Mouse (Mus musculus) forebrain, embryonic 10.5 days (tissue): ENCODE results near the gene Mpl. TPM values are rescaled to one million over a fixed set of nuclear protein-coding genes. Genes with fewer than 3 reads are reported as not detected.

ENCODE experiments used
- DNase-seq: peaks from one replicate; pipeline ENCODE4 v3.0.0-alpha.2; 2017; ENCODE audit warnings: low spot score; ENCODE audit errors: extremely low spot score
- H3K27ac ChIP-seq: fragments of 300-500 bp; sonication (generic); 2 replicates; pipeline ENCODE4 v1.5.1; 2016; ENCODE audit warnings: mild to moderate bottlenecking
- H3K27me3 ChIP-seq: fragments of 300-500 bp; sonication (generic); 2 replicates; pipeline ENCODE4 v1.6.1; 2016; ENCODE audit warnings: mild to moderate bottlenecking; ENCODE audit not compliant: poor library complexity, severe bottlenecking
- H3K36me3 ChIP-seq: fragments of 300-500 bp; sonication (generic); replicated peaks from 2 replicates; pipeline ENCODE4 v1.6.1; 2016; ENCODE audit warnings: mild to moderate bottlenecking, moderate library complexity
- H3K4me1 ChIP-seq: fragments of 300-500 bp; sonication (generic); 2 replicates; pipeline ENCODE4 v1.6.1; 2016
- H3K4me3 ChIP-seq: fragments of 300-500 bp; sonication (generic); 2 replicates; pipeline ENCODE4 v1.5.1; 2016; ENCODE audit warnings: mild to moderate bottlenecking, moderate library complexity
- H3K9me3 ChIP-seq: fragments of 300-500 bp; sonication (generic); 2 replicates; pipeline ENCODE4 v1.6.1; 2016; ENCODE audit warnings: mild to moderate bottlenecking, moderate library complexity
- WGBS: fragments of 180-500 bp; shearing (Covaris S2); methylation state at CpG from one replicate; pipeline ENCODE4 v1.1.7; 2016; 5-methylcytosine and 5-hydroxymethylcytosine counted together
- polyA plus RNA-seq: library from polyadenylated mRNA; unstranded; fragments of >200 nt; fragmentation: Nextera tagmentation; extraction: Ambion mirVana; gene quantifications from 2 replicates; pipeline ENCODE4 v1.2.1, GENCODE M21; 2016

The Mpl gene
- polyA plus RNA-seq, 1 experiment from 2014 or later, result 2.0 TPM

- no peaks in the 10 kb centered on the region for H3K36me3 ChIP-seq
- peak; percentile 53 for DNase-seq
- WGBS, result 12% methylated on average over 18 of the region's 18 CpGs
- peaks cover 4% of the 10 kb centered on the region; the same call in 1 of the 2 replicates for H3K27me3 ChIP-seq
- peak overlapping the region; percentile 80 for H3K27ac ChIP-seq
- H3K4me1 ChIP-seq, result peaks cover 21% of the 10 kb centered on the region
- no peaks in the 10 kb centered on the region for H3K9me3 ChIP-seq
- H3K4me3 ChIP-seq, result peak overlapping the region; percentile 50
Observed at GRCm38 (mm10) chr4:118445781-118446414, 11.4 kb downstream of the Mpl start.

- no peaks in the 10 kb centered on the region for H3K36me3 ChIP-seq
- H3K27me3 ChIP-seq, result peaks cover 4% of the 10 kb centered on the region; the same call in 1 of the 2 replicates
- peaks cover 21% of the 10 kb centered on the region for H3K4me1 ChIP-seq
- no peak overlapping the region for H3K27ac ChIP-seq
- 88% methylated on average over 10 of the region's 10 CpGs for WGBS
- no peaks in the 10 kb centered on the region for H3K9me3 ChIP-seq
- H3K4me3 ChIP-seq, result no peak overlapping the region
- no peak for DNase-seq
Observed at GRCm38 (mm10) chr4:118445088-118445487, 12.2 kb downstream of the Mpl start.

- WGBS, result 9% methylated on average over 12 of the region's 12 CpGs
- no peak for DNase-seq
- H3K4me1 ChIP-seq, result peaks cover 47% of the 10 kb centered on the region
- H3K4me3 ChIP-seq, result peak overlapping the region; percentile 99
- H3K36me3 ChIP-seq, result peaks cover 33% of the 10 kb centered on the region
- peak overlapping the region; percentile 96 for H3K27ac ChIP-seq
- H3K27me3 ChIP-seq, result no peaks in the 10 kb centered on the region
- H3K9me3 ChIP-seq, result no peaks in the 10 kb centered on the region
Observed at GRCm38 (mm10) chr4:118437829-118438253, 19.5 kb downstream of the Mpl start.

- Histone ChIP-seq H3K4me3 (peak within 1 kb of the TSS; percentile 99), H3K4me1 (peaks cover 50% of the 10 kb centered on the region), H3K27me3 (no peaks in the 10 kb centered on the region), H3K9me3 (no peaks in the 10 kb centered on the region), H3K36me3 (peaks cover 42% of the 10 kb centered on the region), H3K27ac (peak within 1 kb of the TSS; percentile 96)
- WGBS, result under 1% methylated on average over 67 of the region's 67 CpGs
- DNase-seq, result peak; percentile 95
Observed at GRCm38 (mm10) chr4:118436820-118437603, 20.3 kb downstream of the Mpl start, which contains the start of gene Cdc20. Cdc20 (minus strand) TSS chr4:118437352.

GRCm38 (mm10) chr4:118432332-118432731, 25.0 kb downstream of the Mpl start:
- Histone ChIP-seq H3K4me3 (no peak overlapping the region), H3K27me3 (no peaks in the 10 kb centered on the region), H3K4me1 (peaks cover 69% of the 10 kb centered on the region), H3K27ac (no peak overlapping the region), H3K9me3 (no peaks in the 10 kb centered on the region), H3K36me3 (peaks cover 68% of the 10 kb centered on the region)
- 85% methylated on average over 8 of the region's 8 CpGs for WGBS
- DNase-seq, result no peak

- Histone ChIP-seq H3K36me3 (peaks cover 50% of the 10 kb centered on the region), H3K27ac (peak overlapping the region; percentile 92; the same call in 1 of the 2 replicates), H3K9me3 (no peaks in the 10 kb centered on the region), H3K27me3 (no peaks in the 10 kb centered on the region), H3K4me1 (peaks cover 47% of the 10 kb centered on the region), H3K4me3 (peak overlapping the region; percentile 79)
- WGBS, result 59% methylated on average over 7 of the region's 7 CpGs
- no peak for DNase-seq
Observed at GRCm38 (mm10) chr4:118429215-118429895, 28.0 kb downstream of the Mpl start.

- Histone ChIP-seq H3K4me1 (peaks cover 40% of the 10 kb centered on the region), H3K36me3 (peaks cover 48% of the 10 kb centered on the region), H3K4me3 (peak overlapping the region; percentile 79), H3K9me3 (no peaks in the 10 kb centered on the region), H3K27ac (peak overlapping the region; percentile 92), H3K27me3 (no peaks in the 10 kb centered on the region)
- 58% methylated on average over 15 of the region's 15 CpGs for WGBS
- DNase-seq, result no peak
Observed at GRCm38 (mm10) chr4:118428531-118429214, 28.6 kb downstream of the Mpl start.

GRCm38 (mm10) chr4:118427768-118428451, 29.4 kb downstream of the Mpl start, which contains the start of gene Elovl1:
Elovl1 (plus strand) TSS chr4:118428093.
- DNase-seq, result peak; percentile 89
- no peaks in the 10 kb centered on the region for H3K9me3 ChIP-seq
- H3K4me1 ChIP-seq, result peaks cover 35% of the 10 kb centered on the region
- peaks cover 46% of the 10 kb centered on the region for H3K36me3 ChIP-seq
- H3K27me3 ChIP-seq, result no peaks in the 10 kb centered on the region
- peak within 1 kb of the TSS; percentile 79 for H3K4me3 ChIP-seq
- under 1% methylated on average over 31 of the region's 31 CpGs for WGBS
- H3K27ac ChIP-seq, result peak within 1 kb of the TSS; percentile 92

GRCm38 (mm10) chr4:118427415-118427767, 29.9 kb downstream of the Mpl start:
- 4% methylated on average over 5 of the region's 5 CpGs for WGBS
- H3K4me1 ChIP-seq, result peaks cover 33% of the 10 kb centered on the region
- no peaks in the 10 kb centered on the region for H3K27me3 ChIP-seq
- H3K27ac ChIP-seq, result peak overlapping the region; percentile 92
- peak overlapping the region; percentile 79 for H3K4me3 ChIP-seq
- H3K36me3 ChIP-seq, result peaks cover 41% of the 10 kb centered on the region
- no peak for DNase-seq
- H3K9me3 ChIP-seq, result no peaks in the 10 kb centered on the region

GRCm38 (mm10) chr4:118425374-118425773, 31.9 kb downstream of the Mpl start:
- WGBS, result 89% methylated on average over 1 of the region's 1 CpGs
- H3K27me3 ChIP-seq, result no peaks in the 10 kb centered on the region
- H3K4me1 ChIP-seq, result peaks cover 31% of the 10 kb centered on the region
- peaks cover 38% of the 10 kb centered on the region for H3K36me3 ChIP-seq
- no peaks in the 10 kb centered on the region for H3K9me3 ChIP-seq
- H3K27ac ChIP-seq, result no peak overlapping the region
- H3K4me3 ChIP-seq, result no peak overlapping the region
- DNase-seq, result no peak

GRCm38 (mm10) chr4:118424541-118425160, 32.7 kb downstream of the Mpl start:
- H3K9me3 ChIP-seq, result no peaks in the 10 kb centered on the region
- no peak for DNase-seq
- H3K27me3 ChIP-seq, result no peaks in the 10 kb centered on the region
- no peak overlapping the region for H3K4me3 ChIP-seq
- H3K36me3 ChIP-seq, result peaks cover 38% of the 10 kb centered on the region
- peaks cover 27% of the 10 kb centered on the region for H3K4me1 ChIP-seq
- WGBS, result 93% methylated on average over 4 of the region's 4 CpGs
- no peak overlapping the region for H3K27ac ChIP-seq
